Mouse (Mus musculus) layer of hippocampus, postnatal 25 days (tissue): ENCODE data around the gene Actr3. TPM values are rescaled to one million over a fixed set of nuclear protein-coding genes. Genes with fewer than 3 reads are reported as not detected.
"Not testable (repeated sequence)": the region's sequence is repeated elsewhere in the genome, so short reads cannot be mapped to it uniquely, and the experiment has no call there.

Experiments
- DNase-seq, 2 experiments: peaks; one replicate each; pipeline ENCODE4 v3.0.0; 2022; ENCODE audit warnings: mixed read lengths in 2 of 2, low spot score in 1 of 2; ENCODE audit errors: extremely low spot score in 1 of 2
- total RNA-seq, 2 experiments: library from RNA; stranded (reverse); gene quantifications; 2 replicates each; pipeline ENCODE4 v1.2.3; 2021

The Actr3 gene
- total RNA-seq, 2 experiments from 2014 or later = 353 TPM

DNA sequence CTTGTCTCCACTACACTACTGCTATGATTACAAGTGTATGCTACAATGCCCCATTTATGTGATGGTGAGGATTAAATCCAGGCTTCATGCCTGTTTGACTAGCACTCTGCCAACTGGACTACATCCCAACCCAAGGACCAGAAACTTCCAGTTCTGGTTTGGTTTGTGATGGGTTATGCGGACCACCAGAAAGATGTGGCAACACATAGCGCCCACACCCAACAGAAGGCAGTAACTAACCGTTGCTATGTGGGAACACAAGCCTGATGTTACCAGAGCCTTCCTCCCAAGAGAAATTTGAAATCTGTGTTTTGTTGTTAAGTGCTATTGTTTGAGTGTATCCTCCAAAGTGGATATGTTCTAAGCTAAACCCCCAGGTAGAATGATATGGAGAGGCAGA is 4.0 kb upstream of the Actr3 start:
- no peak for DNase-seq

DNA sequence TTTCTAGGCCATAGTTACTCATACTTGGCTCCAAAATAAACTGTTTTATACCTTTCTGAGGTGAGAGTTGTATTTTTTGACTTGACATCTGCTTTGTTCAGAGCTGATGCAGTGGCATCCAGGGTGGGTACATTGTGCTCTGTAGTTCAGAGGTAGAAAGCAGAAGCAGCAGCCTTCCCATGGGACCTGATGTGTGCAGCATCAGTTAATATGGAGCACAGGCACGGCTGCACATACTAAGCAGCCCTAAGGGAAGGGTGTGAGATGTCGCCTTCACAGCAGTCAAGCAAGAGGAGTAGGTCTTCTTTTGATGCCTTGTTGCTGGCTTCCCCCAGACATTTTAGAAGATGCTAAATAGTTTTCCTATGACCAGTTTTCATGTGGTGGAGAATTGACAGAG is 3.3 kb upstream of the Actr3 start:
- no peak for DNase-seq

DNA sequence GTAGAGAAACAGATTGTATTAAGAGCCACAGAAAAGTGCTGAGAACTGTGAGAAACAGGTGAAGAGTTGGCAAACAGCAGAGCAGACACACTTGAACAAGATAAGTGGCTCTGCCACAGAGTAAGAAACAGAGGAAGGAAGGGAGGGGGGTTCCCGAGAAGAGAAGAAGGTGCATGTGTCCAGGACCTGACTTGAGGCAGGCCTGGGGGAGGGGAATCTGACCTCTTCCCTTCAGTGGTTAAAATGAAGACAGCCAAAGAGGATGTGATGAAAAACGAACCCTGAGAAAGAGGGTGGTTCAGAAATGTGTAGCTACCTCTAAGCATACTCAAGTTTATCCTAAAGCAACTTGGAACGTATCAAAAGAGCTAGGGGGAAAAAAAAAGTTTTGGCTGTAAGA is 2.4 kb upstream of the Actr3 start:
- DNase-seq = no peak

DNA sequence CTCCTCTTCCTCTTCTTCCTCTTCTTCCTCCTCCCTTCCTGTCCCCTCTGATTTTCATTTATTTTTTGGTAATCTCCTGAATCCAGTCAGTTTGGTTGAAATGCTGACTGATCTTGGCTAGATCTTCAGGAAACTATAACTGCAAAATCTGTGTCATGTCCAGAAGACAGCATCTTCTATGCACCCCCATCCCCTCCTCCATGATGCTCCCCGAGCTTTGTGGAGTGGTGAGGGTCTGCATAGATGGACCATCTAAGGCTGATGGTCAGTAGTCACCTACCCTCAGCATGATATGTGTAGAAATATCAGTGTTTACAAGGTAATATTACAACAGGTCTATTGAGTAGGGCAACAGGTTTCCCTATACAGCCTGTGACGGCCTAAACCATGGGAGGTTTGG is 1.6 kb upstream of the Actr3 start:
- DNase-seq = no peak

DNA sequence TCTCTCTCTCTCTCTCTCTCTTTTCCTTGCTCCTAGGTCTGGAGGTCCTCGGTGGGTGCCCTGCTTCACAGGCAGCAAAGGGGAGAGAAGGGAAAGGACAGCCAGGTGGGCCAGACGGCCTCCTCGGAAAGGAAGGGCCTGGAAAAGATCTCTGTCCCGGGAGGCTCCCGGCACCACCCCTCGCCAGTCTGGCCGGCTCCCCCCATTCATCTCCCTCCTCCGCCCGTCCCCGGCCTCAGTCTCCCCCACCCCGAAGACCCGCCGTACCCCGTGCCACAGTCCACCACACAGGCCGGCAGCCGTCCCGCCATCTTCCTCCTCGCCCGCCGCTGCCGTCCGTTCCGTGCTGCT is 534 bp downstream of the Actr3 start:
- DNase-seq = no peak

DNA sequence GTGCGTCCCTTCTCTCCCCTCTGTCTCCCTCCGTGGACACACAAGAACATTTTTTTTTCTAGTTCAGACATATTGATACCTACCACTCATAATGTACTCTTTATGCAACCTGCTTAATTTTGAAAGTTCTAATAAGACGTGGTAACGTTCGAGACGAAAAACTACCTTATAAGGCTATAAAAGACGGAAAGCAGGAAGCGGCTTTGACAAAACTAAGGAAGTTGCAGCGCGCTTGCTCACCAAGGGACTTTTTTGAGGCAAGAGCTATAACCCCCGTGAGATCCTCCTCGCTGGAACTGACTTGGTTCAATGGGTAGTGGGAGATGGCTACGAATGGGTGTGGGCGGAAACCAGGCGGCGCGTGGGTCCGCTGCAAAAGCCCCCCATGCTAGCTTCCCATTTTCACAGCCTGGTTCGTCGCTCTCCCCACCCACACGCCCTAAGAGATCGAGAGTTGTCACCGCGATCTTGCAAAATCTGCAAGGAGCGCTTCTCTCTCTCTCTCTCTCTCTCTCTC is 984 bp downstream of the Actr3 start:
- DNase-seq = peak; percentile 19 to 27

DNA sequence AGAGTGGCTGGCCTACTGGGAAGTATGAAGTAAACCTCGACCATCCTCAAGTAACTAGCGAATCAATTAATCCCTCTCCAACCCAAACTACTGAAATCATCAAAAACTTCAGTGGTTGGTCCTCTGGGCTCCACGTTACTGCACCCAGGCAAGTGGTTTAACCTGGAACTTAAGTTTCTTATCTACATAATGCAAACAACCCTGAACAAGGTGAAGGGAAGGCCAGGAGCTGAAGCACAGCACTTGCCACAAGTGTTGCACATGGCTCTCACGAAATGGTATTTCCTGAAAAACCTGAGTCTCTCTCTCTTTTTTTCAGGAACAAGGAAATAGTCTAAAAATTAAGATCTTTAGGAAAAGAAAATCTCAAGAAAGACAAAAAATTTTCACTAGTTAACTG is 4.2 kb downstream of the Actr3 start:
- DNase-seq = no peak

DNA sequence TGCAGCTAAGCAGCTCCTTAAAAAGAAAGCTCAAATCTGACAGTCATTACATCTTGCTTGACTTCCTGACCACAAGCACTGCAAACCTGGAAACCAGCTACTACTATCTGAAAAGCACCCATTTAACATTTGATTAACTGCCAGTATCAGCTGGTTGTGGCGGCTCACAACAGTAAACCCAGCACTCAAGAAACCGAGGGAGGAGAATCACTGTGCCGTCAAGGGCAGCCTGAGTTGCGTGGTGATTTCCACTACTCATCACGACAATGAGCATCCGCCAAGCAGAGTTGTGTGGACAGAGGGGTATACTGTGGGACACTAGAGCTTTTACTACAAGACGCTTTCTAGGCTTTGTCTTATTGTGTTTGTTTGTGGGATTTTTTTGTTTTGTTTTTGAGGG is 4.8 kb downstream of the Actr3 start:
- no peak for DNase-seq

DNA sequence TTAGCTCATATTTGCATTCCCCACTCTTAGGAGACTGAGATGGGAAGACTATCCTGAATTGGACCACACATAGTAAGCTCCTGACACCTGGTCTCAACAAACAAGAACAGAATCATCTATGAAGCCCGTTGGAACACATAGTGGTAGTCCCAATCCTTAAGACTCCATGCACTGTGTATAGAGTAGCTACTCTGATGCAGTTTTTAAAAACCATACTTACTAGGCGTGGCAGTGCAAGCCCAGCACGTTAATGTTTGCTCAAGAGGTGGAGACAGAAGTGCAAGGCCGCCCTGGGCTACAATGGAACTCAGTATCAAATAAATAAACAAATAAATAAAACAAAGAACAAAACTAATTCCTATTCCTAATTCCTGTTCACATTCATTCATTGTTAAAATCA is 5.5 kb downstream of the Actr3 start:
- DNase-seq = no peak

DNA sequence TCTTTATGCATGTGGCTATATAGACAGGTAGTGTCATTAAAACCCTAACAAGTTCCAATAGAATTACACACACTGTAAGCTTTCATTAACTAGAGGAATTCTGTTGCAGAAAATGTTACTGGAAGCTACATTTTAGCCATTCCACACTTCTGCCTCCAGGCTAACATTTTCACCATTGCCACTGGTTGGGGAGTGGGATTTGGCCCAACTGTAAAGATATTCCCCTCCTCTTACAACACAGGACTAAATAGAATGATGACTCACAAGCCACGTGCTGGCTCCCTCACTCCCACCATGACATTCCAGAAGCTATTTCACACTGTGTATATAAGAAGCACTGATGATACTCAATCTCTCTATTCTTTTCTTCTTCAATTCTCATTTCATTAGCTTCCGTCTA is 7.2 kb downstream of the Actr3 start:
- no peak for DNase-seq

DNA sequence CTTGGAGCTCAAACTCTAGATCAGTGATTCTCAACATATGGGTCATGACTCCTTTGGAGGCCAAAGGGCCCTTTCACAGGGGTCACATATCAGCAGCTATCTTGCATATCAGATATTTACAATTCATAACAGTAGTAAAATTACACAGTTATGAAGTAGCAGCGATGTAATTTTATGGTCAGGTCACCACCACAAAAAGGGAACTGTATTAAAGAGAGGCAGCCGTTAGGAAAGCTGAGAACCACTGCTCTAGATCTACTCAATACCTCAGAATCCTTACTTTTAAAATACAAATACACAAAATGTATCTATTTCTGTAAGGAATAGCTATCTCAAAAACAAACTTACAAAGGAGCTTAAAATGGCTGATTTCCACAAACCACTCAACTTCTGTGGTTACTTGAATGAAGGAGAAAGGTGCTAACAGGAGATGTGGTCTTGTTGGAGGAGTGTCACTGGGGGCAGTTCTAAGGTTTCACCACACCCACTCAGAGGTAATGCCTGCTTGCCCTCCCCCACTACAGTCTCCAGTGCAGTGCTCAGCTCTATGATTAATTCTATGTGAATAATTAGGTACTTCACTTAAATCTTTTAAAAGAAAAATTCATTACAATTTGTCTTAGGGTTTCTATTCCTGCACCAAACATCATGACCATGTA is 9.0 kb downstream of the Actr3 start:
- no peak for DNase-seq

DNA sequence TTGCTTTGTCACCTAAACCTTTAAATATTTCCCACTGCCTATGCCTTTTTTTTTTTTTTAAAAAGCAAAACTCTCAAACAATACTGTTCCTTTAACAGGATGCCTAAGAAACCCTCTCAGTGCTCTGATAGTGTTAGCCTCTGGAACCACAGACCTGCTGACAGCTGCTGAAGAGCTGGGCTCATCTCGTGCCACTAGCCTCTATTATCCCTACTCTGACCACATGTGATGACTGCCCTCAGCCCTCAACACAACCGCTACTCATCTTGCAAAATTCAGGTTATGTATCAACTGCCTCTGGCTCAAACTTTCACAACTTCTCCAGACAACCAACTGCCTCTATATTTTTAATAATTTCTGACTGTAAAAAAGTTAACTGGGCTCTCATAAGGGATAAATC is 15.6 kb downstream of the Actr3 start:
- no peak for DNase-seq

DNA sequence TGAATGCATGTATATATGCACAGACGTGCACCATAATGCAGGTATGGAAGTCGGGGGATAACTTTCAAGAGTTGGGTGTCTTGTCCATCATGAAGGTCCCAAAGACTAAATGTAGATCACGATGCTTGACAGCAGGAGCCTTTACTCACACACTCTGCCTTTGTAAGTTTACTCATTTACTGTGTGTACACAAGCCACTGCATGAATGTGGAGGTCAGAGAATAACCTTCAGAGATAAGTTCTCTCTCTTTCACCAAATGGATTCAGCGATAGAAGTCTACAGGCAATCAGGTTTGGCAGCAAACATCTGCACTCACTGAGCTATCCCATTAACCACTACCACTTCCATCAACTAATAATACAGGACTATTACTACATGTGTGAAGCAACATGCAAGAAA is 16.8 kb downstream of the Actr3 start:
- no peak for DNase-seq

DNA sequence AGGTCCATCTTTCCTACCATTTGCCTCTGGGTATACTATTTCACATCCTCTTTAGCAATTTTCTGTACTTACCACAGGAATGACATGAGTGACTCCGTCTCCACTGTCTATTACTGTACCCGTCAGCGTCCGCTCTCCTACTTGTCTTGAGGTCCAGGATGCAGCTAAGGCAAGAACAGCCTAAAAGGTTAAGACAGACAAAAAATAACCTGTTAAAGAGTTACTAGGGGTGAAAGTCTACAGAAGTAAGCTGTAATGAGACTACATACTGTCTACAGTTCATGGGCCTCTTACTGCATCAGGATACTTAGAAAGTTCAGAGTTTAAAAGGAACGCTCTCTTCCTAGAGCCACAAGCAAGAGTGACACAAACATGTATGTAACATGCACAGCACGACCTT is 28.3 kb downstream of the Actr3 start:
- DNase-seq = no peak

DNA sequence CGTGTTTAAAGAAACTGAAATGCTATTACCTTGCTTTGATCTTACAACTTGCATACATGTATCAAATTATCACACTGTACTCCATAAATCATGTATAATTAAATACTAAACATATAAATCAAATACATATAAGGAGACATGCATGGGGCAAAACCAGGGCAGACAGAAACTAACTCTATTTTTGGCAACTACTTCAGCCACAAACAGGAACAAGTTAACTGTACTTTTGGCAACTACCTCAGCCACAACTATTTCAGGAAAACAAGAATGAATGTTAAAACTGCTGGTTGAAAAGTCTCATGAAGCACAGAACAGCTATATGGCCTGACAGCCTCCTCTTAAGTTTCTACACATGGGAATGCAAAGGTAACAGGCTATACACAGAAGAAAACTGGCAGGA is 40.1 kb downstream of the Actr3 start:
- DNase-seq = no peak

DNA sequence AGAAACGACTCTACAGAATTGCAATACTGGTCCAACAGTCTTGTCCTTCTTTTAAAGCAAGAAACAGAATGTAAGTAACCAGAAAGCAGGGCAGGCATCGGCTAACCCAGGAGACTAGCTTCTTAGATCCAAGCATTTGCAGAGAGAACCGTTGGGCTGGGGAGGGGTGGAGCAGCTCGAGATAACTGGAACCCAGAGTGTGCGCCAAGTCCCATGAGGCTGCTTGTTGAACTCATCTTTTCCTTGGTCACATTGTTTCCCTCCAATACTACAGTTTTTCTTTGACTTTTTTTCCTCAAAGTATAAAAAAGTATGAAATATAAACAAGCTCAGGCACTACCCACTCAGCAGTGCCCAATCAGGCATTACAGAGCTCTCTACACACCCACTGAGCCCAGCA is 42.2 kb downstream of the Actr3 start:
- DNase-seq = not testable (repeated sequence)

DNA sequence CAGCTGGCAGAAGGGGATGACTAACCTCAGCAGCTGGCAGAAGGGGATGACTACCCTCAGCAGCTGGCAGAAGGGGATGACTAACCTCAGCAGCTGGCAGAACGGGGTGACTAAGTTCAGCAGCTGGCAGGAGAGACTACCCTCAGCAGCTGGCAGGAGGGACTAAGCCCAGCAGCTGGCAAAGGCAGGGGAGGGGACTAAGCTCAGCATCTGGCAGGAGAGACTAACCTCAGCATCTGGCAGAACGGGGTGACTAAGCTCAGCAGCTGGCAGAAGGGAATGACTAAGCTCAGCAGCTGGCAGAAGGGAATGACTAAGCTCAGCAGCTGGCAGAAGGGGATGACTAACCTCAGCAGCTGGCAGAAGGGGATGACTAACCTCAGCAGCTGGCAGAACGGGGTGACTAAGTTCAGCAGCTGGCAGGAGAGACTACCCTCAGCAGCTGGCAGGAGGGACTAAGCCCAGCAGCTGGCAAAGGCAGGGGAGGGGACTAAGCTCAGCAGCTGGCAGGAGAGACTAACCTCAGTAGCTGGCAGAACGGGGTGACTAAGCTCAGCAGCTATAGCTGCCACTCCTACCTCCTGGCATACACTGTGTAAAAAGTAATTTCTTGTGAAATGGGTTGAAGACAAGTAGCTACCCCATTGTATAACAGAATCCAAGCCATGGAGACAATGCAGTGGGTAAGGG is 45.3 kb downstream of the Actr3 start:
- not testable (repeated sequence) for DNase-seq

DNA sequence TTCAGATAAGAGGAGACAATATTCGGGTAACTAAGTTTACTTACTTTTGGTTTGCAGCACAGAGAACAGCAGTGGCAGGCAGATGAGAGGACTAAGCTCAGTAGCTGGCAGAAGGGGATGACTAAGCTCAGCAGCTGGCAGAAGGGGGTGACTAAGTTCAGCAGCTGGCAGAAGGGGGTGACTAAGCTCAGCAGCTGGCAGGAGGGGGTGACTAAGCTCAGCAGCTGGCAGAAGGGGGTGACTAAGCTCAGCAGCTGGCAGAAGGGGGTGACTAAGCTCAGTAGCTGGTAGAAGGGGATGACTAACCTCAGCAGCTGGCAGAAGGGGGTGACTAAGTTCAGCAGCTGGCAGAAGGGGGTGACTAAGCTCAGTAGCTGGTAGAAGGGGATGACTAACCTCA is 45.9 kb downstream of the Actr3 start:
- DNase-seq = not testable (repeated sequence)

DNA sequence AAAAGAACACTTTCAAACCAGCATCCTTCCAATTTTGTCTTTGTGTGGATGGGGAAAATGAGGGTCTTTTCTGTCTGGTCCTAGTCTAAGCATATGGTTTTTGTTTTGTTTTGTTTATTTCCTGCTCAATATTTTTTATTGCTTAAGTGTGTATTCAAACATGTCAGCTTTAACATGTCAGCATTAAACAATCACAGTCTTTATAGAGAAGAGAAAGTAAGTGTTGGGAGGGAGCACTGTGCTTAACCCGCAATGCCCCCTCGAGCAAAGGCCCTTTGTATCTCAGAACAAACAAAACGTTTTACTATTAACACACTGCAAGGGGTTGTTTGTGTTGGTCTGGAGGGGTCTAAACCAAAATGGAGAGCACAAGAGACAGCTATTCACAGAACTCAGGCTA is 47.2 kb downstream of the Actr3 start:
- DNase-seq = no peak

DNA sequence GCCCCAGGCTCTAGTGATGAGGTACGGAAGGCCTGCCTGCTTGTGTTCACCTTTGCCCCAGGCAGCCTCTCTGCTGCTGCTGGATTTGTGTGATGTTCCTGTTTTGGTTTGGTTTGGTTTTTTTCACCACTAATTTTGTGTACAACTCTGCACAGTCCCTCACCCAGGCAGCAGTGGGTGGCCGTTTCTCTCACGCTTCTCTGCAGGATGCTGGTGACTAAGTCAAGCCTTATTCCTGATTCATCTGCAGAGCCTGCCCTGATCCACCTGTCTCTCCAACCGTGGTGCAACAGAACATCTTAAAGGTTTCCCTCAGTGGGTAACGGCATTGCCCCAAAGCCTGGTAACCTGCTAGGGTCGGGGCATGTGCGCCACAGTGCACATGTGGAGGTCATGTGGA is 49.3 kb downstream of the Actr3 start:
- no peak for DNase-seq

DNA sequence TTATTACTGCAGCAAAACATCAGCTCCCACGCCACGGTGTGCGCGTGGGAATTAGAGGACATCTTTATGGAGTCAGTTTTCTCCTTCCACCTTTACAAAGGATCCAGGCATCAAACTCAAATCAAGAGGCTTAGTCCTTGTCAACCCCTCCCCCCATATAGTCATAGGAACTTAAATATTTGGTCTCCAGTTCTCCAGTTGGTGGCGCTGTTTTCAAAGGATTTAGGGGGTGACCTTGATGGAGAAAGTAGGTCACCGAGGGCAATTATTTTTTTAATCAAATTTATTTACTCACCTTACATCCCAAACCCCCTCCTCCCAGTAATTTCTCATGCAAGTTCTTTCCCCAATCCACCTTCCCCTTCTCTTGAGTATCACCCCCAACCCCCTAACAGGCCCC is 52.9 kb downstream of the Actr3 start:
- DNase-seq = no peak

DNA sequence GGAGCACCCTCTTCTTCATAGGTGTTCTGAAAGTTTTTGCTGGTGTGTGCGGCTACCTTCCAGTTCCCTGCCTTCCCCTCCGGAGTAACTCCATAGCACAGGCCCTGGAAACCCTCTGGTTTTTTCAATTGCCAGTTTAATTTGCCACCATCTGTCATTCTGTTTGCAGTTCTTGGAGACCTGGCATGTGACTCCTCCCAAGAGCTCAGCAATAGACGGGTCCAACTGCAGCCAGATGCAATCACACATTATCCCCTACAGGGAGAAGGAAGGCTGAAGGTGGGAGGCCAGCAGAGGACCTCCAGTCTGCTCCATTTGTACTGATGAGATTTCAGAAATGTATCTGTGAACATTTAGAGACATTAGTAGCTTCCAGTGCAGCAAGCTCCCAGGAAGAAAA is 56.6 kb downstream of the Actr3 start:
- no peak for DNase-seq
